Mouse (Mus musculus) forebrain, embryonic 13.5 days (tissue): ENCODE measurements around the gene Rps16. TPM values are rescaled to one million over a fixed set of nuclear protein-coding genes. Genes with fewer than 3 reads are reported as not detected.

Source experiments
- ATAC-seq: fragments of 200-750 bp; cut with Nextera tagmentation; 2 replicates; pipeline ENCODE4 v1.8.0; 2017
- H3K27ac ChIP-seq: fragments of 300-500 bp; sonication (generic); 2 replicates; pipeline ENCODE4 v1.5.1; 2015; ENCODE audit warnings: inconsistent platforms, mild to moderate bottlenecking, moderate library complexity
- H3K27me3 ChIP-seq: fragments of 300-500 bp; sonication (generic); 2 replicates; pipeline ENCODE4 v1.6.1; 2015; ENCODE audit warnings: mild to moderate bottlenecking, inconsistent platforms
- H3K36me3 ChIP-seq: fragments of 300-500 bp; sonication (generic); 2 replicates; pipeline ENCODE4 v1.6.1; 2015; ENCODE audit warnings: mild to moderate bottlenecking, inconsistent platforms; ENCODE audit not compliant: poor library complexity, severe bottlenecking
- H3K4me1 ChIP-seq: fragments of 300-500 bp; sonication (generic); 2 replicates; pipeline ENCODE4 v1.6.1; 2015; ENCODE audit warnings: inconsistent platforms
- H3K4me2 ChIP-seq: fragments of 300-500 bp; sonication (generic); 2 replicates; pipeline ENCODE4 v1.6.1; 2015; ENCODE audit warnings: inconsistent platforms, mild to moderate bottlenecking, moderate library complexity
- H3K4me3 ChIP-seq: fragments of 300-500 bp; sonication (generic); 2 replicates; pipeline ENCODE4 v1.5.1; 2015; ENCODE audit warnings: mild to moderate bottlenecking, inconsistent platforms
- H3K9ac ChIP-seq: fragments of 300-500 bp; sonication (generic); 2 replicates; pipeline ENCODE4 v1.6.1; 2015; ENCODE audit warnings: mild to moderate bottlenecking, inconsistent platforms
- H3K9me3 ChIP-seq: fragments of 300-500 bp; sonication (generic); replicated peaks from 2 replicates; pipeline ENCODE4 v1.6.1; 2016; ENCODE audit warnings: inconsistent platforms
- WGBS: fragments of 180-500 bp; shearing (Covaris S2); methylation state at CpG from one replicate; pipeline ENCODE4 v1.1.7; 2015; 5-methylcytosine and 5-hydroxymethylcytosine counted together
- polyA plus RNA-seq: library from polyadenylated mRNA; unstranded; fragments of >200 nt; fragmentation: Nextera tagmentation; extraction: Ambion mirVana; gene quantifications from 2 replicates; pipeline ENCODE4 v1.2.1, GENCODE M21; 2015

The Rps16 gene
- polyA plus RNA-seq, 1 experiment from 2014 or later: 704 TPM

DNA sequence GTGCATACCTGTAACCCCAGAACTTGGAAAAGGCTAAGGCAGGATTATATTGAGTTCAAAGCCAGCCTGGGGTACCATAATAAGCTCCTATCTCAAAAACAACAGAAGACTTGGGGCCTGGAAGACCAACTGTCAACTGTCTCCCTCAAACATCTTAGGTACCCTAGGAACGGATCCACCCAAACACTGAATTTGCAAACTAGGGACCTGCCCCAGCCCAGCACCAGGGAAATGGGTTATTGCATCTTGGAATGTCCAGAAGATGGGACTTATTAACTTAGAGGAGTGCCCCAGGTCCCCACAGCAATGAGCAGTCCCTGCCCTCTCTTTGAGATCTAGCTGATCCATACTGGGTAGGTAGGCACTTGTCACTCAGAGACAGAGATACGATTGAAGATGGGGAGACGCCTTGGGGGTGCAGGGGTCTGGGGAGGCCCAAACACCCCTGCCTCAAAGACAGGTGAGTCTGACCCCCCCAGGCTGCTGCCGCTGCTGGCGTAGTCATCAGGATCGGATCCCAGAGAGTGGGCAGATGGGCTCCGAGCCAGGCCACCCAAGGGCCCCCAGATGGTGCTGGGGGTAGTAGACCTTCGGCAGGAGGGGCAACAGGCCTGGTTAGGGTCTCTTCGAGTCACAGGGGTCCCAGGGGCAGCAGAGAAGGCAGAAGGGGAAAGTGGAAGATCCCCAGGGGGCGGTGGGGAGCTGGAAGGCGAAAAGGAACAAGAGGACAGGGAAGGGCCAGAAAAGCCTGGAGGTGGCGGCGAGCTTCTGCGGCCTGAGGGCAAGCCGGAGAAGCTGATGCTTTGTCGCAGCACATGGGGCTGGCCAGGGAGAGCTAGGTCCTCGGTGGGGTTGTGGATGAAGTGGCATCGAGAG, 27.0 kb downstream of the Rps16 start:
- Histone ChIP-seq H3K27ac (no peak overlapping the region), H3K36me3 (no peaks in the 10 kb centered on the region), H3K27me3 (0 out of 2 replicates have a peak, but pooled peaks cover 2% of the 10 kb centered on the region), H3K4me2 (peak overlapping the region; percentile 91), H3K9ac (0 out of 2 replicates have a peak overlapping the region, but pooled peaks have one; percentile 81), H3K9me3 (no peaks in the 10 kb centered on the region), H3K4me1 (peaks cover 66% of the 10 kb centered on the region), H3K4me3 (peak overlapping the region; percentile 61; the same call in 1 of the 2 replicates)
- WGBS: 83% methylated on average over 18 of the region's 18 CpGs
- ATAC-seq: no peak

DNA sequence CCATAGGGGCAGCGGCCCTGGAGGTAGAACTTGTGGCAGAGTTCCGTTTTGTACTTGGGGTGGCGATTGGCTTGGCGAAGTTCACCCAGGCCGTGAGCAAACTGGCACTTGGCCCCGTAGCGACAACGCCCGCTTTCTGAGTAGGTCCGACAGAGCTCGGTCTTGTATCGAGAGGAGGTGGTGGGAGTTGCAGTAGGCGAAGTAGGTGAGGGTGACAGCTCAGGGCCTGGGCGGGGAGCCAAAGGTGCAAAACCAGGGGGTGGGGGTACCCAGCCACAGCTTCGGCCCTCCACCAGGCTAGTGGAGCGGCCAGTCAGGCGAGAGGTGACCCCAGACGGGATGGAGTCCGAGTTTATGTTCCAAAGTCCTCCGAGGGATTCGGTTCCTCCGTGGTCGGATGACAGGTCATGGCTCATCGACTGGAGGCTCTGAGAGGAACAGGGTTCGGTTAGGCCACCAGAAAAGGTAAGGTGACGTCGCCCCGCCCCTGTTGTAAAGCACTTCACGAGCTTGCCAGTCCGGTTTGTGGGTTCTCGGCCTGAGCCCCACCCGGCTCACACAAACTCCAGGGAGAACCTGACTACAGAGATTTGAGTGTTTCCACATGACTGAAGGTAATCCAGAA, 27.7 kb downstream of the Rps16 start:
- peak overlapping the region; percentile 91 for H3K4me2 ChIP-seq
- H3K27ac ChIP-seq: 0 out of 2 replicates have a peak overlapping the region, but pooled peaks have one; percentile 69
- H3K4me3 ChIP-seq: peak overlapping the region; percentile 61
- peak overlapping the region; percentile 81 for H3K9ac ChIP-seq
- H3K27me3 ChIP-seq: 0 out of 2 replicates have a peak, but pooled peaks cover 2% of the 10 kb centered on the region
- ATAC-seq: no peak
- peaks cover 73% of the 10 kb centered on the region for H3K4me1 ChIP-seq
- H3K36me3 ChIP-seq: no peaks in the 10 kb centered on the region
- WGBS: 58% methylated on average over 32 of the region's 32 CpGs
- H3K9me3 ChIP-seq: no peaks in the 10 kb centered on the region

DNA sequence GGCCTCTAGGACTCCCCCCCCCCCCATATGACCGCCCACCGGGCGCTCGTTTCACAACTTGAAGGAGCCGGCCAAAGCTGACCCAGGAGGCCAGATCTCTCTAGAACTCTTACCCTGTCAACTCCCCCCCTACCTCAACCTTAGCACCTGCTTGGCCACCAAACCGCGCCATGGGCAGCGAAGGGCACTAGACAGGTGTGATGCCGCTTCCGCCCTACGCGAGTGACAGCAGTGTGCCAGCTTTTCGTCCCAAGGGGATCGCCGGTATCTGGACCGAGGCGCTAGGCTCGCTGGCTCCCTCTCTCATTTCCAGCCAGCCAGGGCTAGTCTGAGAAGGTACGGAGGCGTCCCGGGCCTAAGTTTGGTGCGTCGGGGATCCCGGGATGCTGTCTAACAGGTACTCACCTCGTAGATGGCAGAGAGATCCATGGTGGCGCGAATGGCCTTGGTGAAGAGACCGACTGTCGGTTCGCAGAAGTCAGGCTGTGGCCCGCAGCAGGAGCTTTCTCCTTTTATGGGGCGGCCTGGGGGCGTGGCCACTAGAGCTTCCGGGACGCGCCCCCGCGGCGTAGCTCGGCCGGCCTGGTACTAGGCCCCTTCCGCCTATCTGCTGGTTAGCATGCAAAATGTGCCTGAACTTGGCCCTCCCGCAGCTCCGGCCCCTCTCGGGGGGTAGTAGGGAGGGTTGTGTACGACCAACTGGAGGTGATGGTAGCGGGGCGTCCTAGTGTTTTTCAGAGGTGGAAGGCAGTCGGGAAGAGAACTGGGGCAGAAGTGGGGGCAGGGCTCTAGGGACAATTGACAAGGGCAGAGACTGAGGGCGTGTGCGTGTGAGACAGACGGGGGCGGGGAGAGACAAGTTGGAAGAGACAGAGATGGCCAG, 28.6 kb downstream of the Rps16 start:
- peak; percentile 59 for ATAC-seq
- peak overlapping the region; percentile 61 for H3K4me3 ChIP-seq
- no peaks in the 10 kb centered on the region for H3K36me3 ChIP-seq
- peak overlapping the region; percentile 69 for H3K27ac ChIP-seq
- WGBS: under 1% methylated on average over 53 of the region's 53 CpGs
- H3K9me3 ChIP-seq: no peaks in the 10 kb centered on the region
- H3K9ac ChIP-seq: peak overlapping the region; percentile 81
- peaks cover 67% of the 10 kb centered on the region for H3K4me1 ChIP-seq
- peak overlapping the region; percentile 91 for H3K4me2 ChIP-seq
- H3K27me3 ChIP-seq: 0 out of 2 replicates have a peak, but pooled peaks cover 2% of the 10 kb centered on the region

DNA sequence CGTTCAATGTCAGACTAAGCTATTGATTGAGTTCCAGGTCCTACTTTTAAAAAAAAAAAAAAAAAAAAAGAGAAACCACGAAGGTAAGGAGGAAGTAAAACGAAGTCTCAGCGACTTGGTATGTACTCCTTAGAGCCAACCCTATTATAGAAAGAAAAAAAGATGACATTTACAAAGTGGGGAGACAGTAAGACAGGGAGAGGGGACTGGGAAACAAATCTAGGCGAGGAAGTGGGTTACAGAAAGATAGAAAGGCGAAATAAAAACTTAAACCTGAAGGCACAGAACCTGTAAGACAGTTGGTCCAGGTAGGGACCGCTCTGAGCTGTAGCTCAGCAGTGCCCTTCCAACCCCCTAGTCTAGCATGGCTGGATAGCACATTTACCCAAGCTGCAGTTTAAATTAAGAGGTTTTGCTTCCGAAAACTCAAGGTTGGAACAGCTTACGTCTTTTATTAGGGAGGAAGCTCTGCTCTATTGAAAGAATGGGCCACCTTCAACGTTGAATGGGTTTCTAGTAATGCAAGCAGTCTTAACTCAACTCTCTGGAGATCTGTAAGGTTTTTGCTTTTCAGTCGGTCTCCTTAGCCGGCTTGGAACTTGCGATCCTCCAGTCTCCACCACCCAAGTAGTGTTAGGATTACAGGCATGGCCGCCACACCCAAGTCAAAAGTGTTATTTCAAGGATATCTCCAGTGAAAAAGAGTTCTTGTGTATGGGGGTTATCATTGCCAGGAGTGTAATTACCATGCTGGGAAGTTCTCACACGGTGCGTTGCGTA, 30.0 kb downstream of the Rps16 start, which contains the start of gene Zfp36:
Zfp36 (minus strand) TSS at position 17 of the 780 bp plus-strand sequence.
- peak within 1 kb of the TSS; percentile 81 for H3K9ac ChIP-seq
- H3K4me3 ChIP-seq: peak within 1 kb of the TSS; percentile 61
- H3K4me1 ChIP-seq: peaks cover 60% of the 10 kb centered on the region
- peak within 1 kb of the TSS; percentile 91 for H3K4me2 ChIP-seq
- peaks cover 4% of the 10 kb centered on the region; the same call in 1 of the 2 replicates for H3K36me3 ChIP-seq
- 56% methylated on average over 17 of the region's 17 CpGs for WGBS
- ATAC-seq: no peak
- H3K9me3 ChIP-seq: no peaks in the 10 kb centered on the region
- H3K27ac ChIP-seq: peak within 1 kb of the TSS; percentile 69
- H3K27me3 ChIP-seq: 0 out of 2 replicates have a peak, but pooled peaks cover 2% of the 10 kb centered on the region

DNA sequence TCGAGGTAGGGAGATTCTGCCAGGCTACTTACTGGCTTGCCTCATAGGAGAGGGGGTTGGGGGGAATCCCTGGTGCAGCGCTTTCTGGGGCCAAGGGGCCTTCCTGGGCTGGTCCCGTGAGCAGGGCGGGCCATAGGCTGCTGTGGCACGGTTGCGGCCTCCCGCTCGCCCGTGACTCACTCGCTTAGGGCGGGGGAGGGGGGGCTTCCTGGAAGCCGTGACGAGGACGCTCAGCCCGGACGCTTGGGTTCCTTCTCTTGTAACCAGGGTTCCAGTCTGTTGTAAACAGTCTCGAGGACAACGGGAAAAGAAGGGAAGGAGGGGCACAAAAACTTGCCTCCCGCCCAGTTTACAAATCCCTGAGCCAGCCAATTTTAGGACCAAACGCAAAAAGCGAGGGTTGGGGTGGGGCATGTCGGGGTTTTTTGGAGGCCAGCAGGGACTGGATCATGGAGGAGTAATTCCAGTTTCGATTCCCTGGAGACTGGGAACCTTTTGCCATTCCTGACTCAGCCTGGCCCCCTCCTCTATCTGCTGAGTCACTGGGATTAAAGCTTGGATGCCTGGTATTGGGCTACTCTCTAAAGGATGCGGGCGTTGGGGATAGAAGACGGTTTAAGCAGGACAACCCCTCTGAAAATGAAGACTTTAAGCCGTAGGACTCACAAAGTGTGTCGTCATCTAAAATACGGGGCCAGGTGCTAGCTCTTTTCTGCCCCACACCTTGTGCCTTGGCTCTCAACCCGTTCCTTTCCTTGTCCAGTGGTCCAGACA, 30.8 kb downstream of the Rps16 start:
- Histone ChIP-seq H3K9me3 (no peaks in the 10 kb centered on the region), H3K4me2 (peak overlapping the region; percentile 56), H3K27me3 (0 out of 2 replicates have a peak, but pooled peaks cover 2% of the 10 kb centered on the region), H3K4me1 (peaks cover 54% of the 10 kb centered on the region), H3K27ac (peak overlapping the region; percentile 54), H3K9ac (peak overlapping the region; percentile 58), H3K4me3 (peak overlapping the region; percentile 26; the same call in 1 of the 2 replicates), H3K36me3 (peaks cover 12% of the 10 kb centered on the region)
- ATAC-seq: no peak
- WGBS: 6% methylated on average over 27 of the region's 30 CpGs

DNA sequence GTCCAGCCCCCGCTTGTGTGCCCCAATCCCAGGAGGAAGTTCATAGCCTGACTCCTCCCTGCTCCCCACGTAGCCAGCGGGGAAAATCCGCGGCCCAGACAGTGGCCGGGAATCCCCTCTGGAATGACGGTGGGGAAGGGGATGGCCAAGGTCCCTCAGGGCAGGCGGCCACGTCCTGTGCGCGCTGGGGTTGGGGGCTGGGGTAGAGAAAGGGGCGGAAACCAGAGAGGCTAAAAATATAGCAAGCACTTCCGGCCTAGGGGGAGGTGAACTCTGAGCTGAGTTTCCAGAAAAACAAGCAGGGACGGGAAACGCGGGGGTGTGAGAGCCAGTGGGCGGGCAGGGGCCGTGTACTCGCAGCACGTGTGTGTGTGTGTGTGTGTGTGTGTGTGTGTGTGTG, 31.5 kb downstream of the Rps16 start:
- no peaks in the 10 kb centered on the region for H3K9me3 ChIP-seq
- ATAC-seq: no peak
- H3K36me3 ChIP-seq: peaks cover 15% of the 10 kb centered on the region
- peaks cover 50% of the 10 kb centered on the region for H3K4me1 ChIP-seq
- 0 out of 2 replicates have a peak, but pooled peaks cover 2% of the 10 kb centered on the region for H3K27me3 ChIP-seq
- H3K9ac ChIP-seq: peak overlapping the region; percentile 58
- 3% methylated on average over 17 of the region's 20 CpGs for WGBS
- peak overlapping the region; percentile 56 for H3K4me2 ChIP-seq
- H3K27ac ChIP-seq: peak overlapping the region; percentile 54
- H3K4me3 ChIP-seq: peak overlapping the region; percentile 26

DNA sequence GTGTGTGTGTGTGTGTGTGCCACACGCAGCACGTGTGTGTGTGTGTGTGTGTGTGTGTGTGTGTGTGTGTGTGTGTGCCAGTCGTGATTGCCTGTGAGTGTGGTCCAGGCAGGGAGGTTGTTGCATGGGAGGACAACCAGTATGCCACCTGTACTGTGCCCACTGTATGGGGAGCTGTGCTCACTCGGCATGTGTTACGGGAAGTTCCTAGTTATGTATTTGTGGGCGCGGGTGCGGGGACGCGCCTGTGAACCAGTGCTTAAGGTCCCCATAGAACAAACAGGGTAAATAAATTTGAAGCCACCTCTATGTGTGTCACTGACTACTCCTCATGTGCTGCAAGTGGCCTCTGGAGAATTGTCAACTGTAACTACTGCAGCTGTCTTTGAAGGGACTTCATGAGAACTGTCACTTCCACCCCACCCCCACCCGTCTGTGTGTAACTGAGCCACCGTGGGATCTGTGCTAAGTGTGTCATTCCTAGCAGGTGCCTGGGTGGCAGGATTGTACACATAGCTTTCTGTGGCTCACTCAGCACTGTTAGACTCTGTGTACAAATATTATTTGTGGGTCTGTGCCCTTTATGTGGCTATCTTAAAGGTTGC, 32.0 kb downstream of the Rps16 start:
- Histone ChIP-seq H3K36me3 (peaks cover 17% of the 10 kb centered on the region), H3K4me3 (peak overlapping the region; percentile 26; the same call in 1 of the 2 replicates), H3K9me3 (no peaks in the 10 kb centered on the region), H3K4me1 (peaks cover 46% of the 10 kb centered on the region), H3K27ac (no peak overlapping the region), H3K9ac (no peak overlapping the region; the same call in 1 of the 2 replicates), H3K4me2 (peak overlapping the region; percentile 56), H3K27me3 (0 out of 2 replicates have a peak, but pooled peaks cover 2% of the 10 kb centered on the region)
- ATAC-seq: no peak
- 79% methylated on average over 9 of the region's 12 CpGs for WGBS

DNA sequence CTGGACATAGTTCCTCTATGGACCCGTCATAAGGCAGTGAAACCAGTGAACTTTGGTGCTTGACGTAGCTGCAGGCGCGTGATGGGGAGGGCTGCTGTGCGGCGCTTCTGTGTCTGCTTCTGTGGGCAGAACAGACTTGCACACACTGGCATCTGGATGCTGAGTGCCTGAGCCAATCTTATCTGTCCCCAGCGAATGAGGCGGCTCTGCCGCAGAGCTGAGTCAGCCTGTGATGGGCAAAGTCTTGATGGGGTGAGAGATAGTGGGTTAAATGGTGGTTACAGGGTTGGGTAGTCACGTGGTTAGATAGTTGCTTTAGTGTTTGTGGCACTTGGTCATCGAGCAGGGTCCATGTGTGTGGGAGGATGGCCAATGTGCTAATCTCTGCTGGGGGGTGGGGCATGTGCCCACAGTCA, 32.5 kb downstream of the Rps16 start:
- Histone ChIP-seq H3K9ac (no peak overlapping the region), H3K4me2 (no peak overlapping the region), H3K9me3 (no peaks in the 10 kb centered on the region), H3K27ac (no peak overlapping the region), H3K36me3 (peaks cover 22% of the 10 kb centered on the region), H3K4me1 (peaks cover 40% of the 10 kb centered on the region), H3K27me3 (0 out of 2 replicates have a peak, but pooled peaks cover 2% of the 10 kb centered on the region), H3K4me3 (no peak overlapping the region)
- WGBS: 78% methylated on average over 11 of the region's 11 CpGs
- ATAC-seq: no peak

DNA sequence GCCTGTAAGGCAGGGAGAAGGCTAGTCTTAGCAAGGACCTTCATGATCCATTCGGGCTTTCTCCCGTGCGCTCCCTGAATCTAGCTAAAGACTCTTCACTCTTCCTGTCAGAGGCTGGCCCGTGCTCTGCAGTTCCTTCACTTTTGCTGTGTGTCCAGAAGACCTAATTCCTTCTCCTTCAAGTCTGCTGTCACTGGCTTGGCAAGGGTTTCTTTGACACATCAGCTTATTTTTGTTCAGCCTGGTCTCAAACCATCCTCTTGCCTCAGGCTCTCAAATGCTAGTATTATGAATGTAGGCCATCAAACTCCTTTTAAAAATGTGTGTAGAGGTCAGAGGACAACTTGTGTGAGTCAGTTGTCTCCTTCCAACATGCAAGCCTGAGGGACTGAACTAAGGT, 33.2 kb downstream of the Rps16 start:
- H3K4me3 ChIP-seq: no peak overlapping the region
- H3K4me1 ChIP-seq: peaks cover 34% of the 10 kb centered on the region
- no peak overlapping the region for H3K4me2 ChIP-seq
- peaks cover 28% of the 10 kb centered on the region for H3K36me3 ChIP-seq
- no peak overlapping the region for H3K27ac ChIP-seq
- no peak for ATAC-seq
- no peak overlapping the region for H3K9ac ChIP-seq
- WGBS: 81% methylated on average over 4 of the region's 4 CpGs
- no peaks in the 10 kb centered on the region for H3K9me3 ChIP-seq
- H3K27me3 ChIP-seq: 0 out of 2 replicates have a peak, but pooled peaks cover 2% of the 10 kb centered on the region

DNA sequence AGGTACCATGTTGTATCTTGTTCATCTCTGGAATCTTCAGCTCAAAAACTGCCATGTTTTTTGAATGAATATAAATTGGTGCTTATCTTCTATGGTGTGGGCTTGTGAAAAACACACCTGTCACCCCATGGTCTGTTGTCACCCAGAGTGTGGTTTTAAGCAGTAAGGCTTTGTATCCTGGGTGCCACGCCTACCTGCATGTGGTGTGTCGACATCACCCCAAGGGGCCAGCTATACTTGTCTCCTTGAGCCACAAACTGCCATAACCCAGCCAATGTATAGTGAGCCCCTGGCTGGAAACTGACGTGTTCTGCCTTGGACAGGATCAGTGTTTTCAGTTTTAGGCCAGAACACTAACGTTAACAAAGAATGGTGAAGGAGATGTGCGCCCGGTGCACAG, 33.7 kb downstream of the Rps16 start:
- H3K4me1 ChIP-seq: peaks cover 30% of the 10 kb centered on the region
- no peak overlapping the region for H3K9ac ChIP-seq
- no peak for ATAC-seq
- no peaks in the 10 kb centered on the region for H3K9me3 ChIP-seq
- no peak overlapping the region for H3K4me3 ChIP-seq
- 0 out of 2 replicates have a peak, but pooled peaks cover 2% of the 10 kb centered on the region for H3K27me3 ChIP-seq
- no peak overlapping the region for H3K27ac ChIP-seq
- no peak overlapping the region for H3K4me2 ChIP-seq
- peaks cover 34% of the 10 kb centered on the region for H3K36me3 ChIP-seq
- WGBS: 83% methylated on average over 6 of the region's 6 CpGs
